Mouse (Mus musculus) frontal cortex, adult (tissue): ENCODE measurements at regions not wholly inside any gene's neighbourhood (a gene's known extent, or its start where the extent isn't known, plus 50 kb on each side); places are given as distances from the start of the nearest gene placed in this dataset.
"Not testable (repeated sequence)": the region's sequence is repeated elsewhere in the genome, so short reads cannot be mapped to it uniquely, and the experiment has no call there.

Experiments used
- ATAC-seq: cut with Nextera tagmentation; 2 replicates; pipeline ENCODE4 v1.9.2; 2017; ENCODE audit warnings: mild to moderate bottlenecking, moderate library complexity, mixed read lengths; ENCODE audit not compliant: low TSS enrichment

DNA sequence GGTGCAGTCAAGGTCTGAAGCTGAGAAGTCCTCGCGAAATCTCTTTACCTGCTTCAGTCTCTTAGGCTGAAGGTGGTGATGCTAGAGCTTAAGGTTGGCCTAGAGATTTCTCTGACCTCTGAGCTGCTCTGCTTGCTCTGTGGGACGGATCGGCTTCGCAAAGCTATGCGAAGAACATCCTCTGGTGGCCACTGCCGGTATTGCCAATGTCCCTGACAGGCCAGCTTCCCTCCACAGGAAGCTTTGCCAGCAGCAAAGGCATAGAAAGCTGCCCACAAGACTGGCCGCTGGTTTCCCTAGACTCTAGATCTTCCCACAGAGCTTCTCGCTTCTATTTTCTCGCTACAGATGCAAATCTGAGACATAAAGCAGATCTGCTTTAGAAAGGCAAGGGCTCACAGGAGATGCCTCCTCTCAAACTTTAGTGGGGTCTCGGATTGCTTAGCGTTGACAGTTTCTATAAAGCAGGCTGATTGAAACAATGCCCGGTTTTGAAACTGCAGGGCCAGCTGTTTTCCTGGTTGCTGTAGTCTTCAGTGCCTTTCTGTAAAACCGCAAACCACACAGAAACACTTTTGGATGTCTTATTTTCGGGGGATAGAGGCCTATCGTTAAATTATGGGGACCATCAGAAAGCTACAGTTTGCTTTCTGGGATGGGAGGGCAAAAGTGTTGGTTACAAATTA, 153.7 kb downstream of the Car8 start:
- peak; percentile 99 for ATAC-seq

DNA sequence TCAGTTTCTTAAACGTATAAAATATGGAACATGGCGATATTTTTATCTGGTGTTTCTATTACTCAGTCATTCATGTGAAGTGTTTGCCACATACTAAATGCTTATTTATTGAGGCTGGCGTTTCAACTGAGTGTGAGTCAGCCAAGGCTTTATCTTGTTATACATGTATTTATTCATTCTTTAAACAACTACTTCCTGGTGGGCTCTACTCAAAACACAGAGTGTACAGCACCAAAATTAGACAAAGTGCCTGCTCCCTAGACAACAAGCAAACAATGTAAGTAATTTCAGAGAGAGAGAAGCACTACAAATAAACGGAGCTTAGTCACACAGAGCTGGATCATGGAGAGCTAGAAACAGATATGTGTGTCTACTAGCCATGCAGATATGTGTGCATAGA, 159.5 kb downstream of the Car8 start:
- no peak for ATAC-seq

DNA sequence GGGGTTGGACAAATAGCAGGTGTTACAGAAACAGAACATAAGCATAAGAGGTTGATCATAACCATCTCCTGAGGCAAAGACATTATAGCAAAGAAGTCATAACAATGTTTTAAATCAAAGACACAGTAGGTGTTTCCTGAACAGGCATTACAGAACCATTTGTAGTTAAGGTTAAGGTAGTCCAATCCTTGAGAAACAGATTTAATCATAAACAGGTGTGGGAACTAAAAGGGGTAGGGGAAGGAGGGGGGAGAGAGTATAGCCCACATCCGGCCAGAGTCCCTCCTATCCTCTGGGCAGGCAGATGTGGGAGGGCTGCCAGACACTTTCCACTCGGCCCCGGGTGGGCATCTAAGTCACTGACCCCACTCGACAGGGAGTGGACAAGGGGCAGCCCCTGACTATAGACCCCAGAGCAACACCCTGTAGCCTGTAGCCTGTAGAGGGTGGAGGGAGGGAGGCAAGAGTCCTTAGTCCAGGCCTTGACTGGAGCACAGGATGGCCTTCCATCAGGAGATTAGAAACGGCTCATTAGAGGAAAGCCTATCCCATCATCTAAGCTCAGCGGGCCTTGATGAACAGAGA, 165.8 kb downstream of the Car8 start:
- no peak for ATAC-seq

DNA sequence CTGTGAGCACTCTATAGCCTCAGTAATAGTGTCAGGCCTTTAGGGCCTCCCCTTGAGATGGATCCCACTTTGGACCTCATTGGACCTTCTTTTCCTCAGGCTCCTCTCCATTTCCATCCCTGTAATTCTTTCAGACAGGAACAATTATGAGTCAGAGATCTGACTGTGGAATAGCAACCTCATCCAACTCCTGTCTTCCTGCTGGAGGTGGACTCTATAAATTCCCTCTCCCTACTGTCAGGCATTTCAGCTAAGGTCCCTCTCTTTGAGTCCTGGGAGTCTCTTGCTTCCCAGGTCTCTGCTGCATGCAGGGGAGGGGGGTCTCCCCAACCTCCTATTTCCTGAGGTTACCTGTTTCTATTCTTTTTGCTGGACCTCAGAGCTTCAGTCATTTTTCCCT, 168.1 kb downstream of the Car8 start:
- ATAC-seq = peak; percentile 91

DNA sequence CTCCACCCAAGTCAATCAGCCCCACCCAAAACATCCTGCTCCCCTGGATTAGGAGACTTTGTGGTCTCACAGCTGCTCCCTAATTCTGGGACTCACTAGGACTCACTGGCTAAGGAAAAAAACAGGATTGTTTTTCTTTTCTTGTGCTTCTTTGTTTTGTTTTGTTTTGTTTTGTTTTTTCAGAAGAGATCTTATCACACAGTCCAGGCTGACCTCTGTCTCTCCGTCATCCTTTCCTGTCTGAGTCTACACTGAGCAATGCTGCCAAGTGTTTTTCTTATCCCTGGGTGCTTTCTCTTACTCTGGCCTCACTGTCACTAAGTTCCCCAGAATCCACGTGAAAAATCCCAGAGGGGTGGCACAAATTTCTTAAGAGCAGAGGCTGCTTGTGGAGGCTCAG, 170.8 kb downstream of the Car8 start:
- no peak for ATAC-seq

DNA sequence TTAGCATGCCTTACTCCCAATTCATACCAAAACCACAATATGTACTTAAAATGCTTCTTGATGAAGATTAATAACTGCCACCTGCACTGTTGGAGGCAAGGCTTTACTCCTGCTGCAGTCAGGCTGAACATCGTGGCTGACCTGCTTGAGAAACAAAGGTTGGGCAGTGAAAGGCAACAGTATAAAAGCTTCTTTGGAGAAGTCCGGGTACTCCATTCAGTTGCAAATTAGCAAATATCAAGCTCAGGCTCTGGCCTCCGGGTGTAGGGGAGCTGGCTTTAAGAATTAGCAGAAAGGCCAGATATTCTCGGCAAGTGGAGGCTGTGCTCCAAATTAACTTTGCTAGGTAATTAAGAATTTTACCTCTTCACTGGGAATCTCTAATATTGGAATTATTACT, 197.1 kb downstream of the Car8 start:
- no peak for ATAC-seq

DNA sequence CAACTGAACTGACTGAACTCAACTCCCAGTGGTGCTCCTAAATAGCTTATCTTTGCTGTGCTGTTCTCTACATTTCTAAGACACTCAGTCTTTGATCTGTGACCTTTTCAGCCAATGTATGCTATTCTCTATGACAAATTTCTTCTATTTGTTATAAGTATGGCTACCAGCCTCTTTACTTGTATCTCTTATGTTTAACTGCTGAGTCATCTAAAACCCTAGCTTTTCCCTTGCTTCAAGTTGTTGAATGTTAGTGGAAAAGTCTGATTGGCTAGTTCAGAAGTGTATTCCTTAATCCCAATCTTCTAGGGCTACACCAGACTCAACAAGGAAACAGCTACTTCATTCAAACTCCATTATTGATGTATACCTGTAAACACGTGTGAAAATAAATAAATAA, 201.0 kb downstream of the Car8 start:
- no peak for ATAC-seq

DNA sequence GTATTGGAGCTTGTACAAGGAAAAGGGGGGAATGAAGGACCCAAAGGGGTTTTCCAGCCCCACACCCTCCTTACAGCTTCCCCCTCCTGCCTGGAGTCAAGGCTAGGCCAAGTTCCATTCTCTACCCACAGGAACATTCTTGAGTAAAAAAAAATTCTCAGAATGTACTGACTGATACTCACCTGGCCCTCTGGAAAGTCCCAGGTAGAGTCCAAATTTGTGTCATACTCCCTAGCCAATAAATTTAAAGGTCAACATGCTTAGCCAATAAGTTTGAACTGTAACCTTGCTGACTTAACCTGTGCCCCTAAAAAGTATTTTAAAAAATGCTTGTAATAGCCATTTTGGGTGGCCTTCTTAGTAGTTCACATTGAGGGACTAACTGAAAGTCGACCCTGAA, 205.4 kb downstream of the Car8 start:
- ATAC-seq = not testable (repeated sequence)

DNA sequence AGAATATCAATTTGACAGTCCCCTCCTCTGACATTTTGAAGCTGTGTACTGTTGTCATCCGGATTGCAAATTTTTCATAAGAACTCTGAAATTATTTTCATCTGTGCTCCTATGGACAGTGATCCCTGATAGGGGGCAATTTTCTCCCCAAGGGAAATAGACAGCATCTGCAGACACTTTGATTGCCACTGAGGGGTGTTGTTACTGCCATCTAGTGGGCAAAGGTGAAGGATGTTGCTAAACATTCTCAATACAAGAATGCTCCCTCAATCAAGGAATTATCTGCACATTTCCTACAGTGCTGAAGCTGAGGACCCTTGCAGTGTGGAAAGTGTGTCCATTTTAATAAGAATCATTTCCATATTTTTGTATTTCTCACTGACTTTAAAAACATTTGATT, 233.7 kb downstream of the Car8 start:
- peak; percentile 86 for ATAC-seq

DNA sequence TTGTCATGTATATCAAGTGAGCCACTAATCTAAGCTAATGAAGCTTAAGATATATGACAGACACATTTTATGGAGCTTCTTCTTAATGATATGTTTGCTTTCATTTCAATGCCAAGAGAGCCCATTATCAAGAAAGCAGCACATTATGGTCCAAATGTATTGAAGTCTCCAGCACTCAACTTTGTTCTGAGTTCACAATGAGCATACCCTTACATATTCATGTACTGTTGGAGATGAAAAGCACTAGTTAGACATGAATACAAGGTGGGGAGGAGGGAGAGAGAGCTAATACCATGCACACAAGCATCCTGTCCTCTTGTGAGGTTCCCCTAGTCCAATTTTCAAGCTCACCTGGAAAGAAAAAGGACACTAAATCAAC, 241.3 kb downstream of the Car8 start:
- ATAC-seq = no peak

DNA sequence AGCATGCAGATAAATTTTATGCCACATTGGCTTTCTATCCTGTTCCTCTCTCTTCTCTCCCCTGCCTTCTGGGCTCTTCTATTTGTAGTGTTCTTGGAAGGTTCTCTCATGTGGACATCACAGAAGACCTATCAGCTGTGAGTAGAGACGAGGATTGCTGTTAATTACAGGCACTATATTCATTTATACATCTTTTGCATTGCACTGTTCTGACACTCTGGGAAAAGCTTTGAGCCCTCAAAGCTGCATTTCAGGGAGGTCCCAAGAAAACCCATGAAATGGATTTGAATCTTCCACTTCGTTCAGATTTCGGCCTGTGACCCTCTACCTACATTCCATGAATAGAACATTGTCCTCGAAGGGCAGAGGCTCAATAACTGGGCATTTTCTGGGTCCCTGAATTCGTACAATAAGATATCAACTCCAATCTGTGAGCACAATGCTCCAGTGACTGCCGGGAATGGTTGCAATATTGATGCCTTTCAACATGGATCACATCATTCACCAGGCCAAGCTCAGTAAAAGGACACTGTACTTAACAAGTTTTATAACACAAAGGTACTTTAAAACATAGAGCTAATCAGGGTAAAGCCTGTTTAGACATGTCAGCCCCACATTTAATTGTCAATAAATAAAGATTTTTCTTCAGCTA, 241.8 kb downstream of the Car8 start:
- ATAC-seq = no peak

DNA sequence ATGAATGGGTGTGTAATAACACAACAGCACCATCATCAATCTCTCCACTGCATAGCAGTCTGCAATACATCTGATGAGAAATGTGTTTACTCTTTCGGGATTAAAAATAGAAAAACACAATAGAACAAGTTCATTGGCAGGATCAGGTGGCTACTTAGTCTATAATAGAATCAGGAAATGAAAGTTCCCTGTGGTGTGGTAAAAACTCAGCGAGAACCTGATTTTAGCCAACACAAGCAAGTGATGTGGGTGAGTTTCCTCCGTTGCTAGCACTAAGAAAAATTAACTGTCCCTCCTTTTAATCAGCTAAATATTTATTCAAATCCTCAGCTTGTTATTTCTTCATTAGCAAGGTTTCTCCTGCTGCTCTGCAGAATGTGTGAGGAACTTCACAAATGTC, 245.9 kb downstream of the Car8 start:
- no peak for ATAC-seq

DNA sequence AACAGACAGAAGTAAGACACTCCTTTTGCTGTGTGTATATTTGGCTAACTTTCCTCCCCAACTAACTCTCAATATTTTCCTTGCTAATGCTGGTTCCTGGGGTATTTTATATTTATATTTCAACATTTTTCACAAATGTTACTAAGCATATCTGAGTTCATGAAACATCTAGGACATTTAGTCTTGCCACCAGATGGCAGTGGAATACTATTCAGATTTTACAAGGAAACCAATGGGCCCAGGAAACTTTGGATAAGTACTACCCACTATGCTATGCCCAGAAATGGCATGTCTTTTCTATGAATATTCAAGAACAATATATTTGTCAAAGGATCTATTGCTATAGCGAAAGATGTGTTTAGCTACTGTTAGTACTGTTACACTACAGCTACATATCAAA, 251.1 kb downstream of the Car8 start:
- peak; percentile 80 for ATAC-seq

DNA sequence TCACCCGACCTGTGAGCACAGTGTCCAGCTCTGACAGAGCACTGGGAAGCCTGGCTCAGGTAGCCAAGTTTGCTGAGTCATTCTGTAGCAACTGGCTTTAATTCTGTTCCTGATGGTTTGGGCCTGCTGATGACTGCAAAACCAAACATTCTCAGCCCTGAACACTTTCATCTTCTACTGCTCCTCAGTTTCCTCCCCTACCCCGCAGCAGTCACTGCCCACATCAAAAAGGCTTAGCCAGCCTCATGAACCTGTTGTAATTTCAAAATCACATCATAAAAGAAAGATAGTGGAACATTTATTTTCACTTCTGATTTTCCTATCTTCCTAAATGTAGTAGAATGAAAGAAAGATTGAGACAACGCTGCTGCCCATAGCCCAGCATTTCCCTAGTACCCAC, 251.5 kb downstream of the Car8 start:
- no peak for ATAC-seq

DNA sequence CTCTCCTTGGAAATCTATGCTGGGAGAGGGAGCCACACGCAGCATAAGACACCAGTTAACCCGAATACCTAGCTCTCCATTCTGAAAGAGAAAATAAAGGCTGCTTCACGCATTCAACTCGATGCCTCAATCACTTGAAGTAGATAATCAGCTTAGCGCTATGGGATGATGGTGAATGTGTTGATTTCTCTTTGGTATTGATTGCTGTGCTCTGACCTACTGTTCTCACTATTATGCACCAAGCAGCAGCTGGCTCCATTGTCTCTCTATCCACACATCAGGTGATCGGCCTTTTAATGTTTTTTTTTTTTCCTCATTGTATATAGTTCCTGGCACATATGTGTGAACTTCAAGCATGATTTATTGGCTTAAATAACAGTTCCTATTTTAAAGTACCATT, 254.0 kb downstream of the Car8 start:
- no peak for ATAC-seq

DNA sequence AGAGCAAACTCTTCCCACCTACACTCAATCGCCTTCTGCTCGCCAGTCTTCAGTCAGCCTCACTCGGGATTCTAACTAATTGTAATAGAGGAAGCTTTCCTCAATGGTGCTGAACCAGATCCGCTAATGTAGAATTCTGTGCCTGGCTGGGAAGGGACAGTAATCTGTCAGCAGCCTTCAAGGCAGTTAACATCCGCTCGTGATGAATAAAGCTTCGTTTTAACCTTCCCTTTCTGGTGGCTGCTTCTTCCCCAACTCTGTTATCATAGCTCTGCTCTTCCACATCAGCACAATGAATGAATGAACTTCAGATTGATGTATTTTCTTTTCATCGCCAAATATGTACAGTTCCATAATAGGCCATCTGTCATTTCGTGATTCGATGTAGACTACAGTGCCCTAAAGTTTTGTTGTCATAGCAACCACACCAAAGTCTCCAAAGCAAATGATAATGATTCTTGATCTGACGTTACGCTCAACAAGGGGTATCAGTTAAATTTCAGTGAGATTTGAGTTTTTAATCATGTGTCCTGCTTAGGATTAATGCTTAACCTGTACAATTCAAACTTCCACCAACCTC, 259.0 kb downstream of the Car8 start:
- ATAC-seq = no peak

DNA sequence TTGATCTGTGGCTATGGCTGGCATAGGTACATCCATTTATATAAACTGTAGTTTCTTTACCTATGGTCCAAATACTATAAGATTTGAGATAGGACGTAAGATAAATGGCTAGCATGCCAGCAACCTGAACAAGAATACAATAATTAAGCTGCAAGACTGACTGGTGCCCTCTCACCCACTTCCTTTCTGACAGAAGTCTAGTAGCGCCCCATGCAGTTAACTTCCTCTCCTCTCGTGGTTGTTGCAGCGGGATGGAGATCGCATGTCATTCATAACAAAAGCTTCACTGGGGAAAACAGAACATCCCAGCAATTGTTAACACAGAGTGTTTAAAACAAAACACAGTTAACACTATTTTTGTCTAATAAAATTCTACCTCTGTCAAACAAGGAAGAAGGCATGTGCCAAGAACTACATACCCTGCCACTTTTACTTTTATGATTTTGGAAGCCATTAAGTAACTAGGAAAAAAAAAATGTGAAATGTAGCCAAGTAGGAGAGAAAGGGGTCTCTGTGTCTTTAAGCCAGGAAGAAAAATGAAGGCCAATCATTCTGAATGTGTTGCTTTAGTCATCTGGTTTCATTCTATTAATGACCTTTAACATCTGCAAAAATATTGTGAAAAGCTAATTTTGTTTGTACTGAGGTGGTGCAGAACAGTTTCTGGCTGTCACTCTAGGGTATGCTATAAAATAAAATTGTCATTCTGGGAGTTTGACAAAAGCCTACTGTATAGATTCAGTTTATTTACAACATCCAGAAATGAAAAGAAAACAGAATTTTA, 261.0 kb downstream of the Car8 start:
- ATAC-seq = no peak

DNA sequence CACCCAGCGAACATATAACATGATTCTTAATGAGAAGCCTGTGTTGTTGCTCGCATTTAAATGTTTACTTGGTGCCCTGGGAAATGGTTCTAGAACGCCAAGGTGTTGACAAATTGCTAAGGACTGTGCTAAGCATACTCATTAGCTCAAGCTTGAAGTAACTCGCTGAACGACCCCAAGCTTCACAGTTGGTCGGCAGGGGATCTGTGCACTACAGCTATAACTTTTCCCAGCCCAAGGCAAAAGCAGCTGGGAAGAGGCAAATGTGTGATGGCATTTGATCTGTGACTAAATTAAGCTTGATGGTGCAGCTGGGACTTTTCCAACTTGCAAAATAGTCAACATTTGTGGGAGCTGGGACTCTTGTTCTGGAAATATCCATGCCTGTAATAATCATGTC, 268.6 kb downstream of the Car8 start:
- ATAC-seq = no peak

DNA sequence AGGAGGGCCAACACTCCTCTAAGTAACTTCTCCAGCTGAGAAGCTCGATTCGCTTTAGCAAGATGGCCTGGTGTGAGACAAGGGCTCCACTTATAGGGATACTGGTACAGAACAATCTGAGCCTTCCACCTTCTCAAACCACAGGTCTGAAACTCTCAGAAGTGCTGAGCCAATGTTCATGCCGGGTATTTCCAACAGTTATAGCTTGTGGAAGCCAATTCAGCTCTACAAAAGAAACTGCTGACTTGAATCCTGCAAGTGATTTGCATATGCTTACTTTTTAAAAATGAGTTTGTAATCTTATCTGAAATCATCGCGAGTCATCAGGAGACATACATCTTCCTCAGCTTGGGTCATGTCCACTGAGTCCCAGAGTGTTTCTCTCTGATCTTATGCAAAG, 273.2 kb downstream of the Car8 start:
- no peak for ATAC-seq

DNA sequence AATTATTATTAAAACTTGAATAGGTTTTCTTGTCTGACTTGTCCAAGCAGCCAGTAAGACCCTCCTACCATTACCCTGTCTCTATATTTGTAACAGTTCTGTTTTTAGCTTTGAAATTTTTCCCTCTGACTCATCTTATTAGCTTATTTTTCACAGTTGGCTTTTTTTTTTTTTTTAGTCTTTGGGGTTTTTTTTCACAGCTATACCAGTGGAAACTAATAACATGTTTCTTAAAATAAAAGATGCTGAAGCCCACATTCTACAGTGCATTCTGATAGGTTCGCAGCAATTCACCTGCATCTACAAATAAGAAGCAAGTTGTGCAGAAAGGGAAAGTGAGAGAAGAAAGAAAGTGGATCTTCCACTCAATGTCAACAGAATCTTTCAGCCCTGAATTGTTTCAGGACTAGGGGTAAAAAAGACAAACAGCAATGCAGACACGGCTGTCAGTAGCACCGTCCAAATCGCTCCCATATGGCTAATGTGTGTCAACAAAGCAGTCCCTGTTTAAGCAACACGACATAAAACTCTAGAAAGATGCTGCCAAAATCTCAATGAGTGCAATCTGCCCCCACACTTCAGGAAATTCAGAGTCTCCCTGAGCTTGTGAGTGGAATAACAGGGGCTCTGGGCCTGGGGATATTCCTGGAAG, 277.2 kb downstream of the Car8 start:
- ATAC-seq = peak; percentile 52

DNA sequence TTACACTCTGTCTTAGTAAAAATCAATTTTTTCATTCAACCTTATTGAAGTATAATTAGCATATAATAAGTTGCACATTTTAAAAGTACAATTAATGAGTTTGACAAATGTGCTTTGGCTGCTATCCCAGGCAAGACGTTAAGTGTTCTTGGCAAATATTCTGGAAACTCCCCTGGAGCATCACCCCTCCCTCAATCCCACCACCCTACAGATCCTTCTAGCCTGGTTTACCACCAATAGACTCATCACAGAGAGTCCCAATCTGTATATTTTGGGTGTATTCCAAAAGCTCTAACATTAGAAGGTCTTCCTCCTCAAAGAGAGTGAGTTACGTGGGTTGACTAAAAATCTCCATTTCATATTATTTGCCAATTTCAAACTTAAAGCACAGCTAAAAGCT, 278.5 kb downstream of the Car8 start:
- ATAC-seq = no peak

DNA sequence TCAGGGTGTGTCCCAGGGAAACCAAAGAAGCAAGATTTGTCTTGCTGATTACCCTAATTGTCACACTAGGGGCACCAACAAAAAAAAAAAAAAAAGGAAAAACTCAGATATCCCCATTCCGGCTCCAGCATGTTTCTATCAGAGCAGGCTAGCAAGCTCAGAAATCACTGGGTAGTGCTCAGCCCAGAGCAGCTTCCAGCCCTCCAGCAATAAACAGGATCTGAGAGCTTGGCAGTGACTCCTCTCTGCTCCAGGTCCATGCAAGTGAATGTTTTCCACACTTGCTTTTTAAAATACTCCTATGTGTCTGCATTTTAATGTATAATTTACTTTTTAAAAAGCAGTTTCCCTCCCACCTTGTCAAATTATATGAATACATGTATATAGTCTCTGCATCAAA, 290.8 kb downstream of the Car8 start:
- peak; percentile 57 for ATAC-seq
